8 mouse cellular contexts compared by ENCODE assay signal in genomic region chr12:72427722-72428126, GRCm38 (mm10). TPM values are rescaled to one million over a fixed set of nuclear protein-coding genes. Genes with fewer than 3 reads are reported as not detected.
DNase-seq lines count a peak whose midpoint lies in the region.

No protein-coding gene starts in this region.

- DNase-seq in adrenal gland, adult (ENCODE audit: inconsistent age in 2 of 2, low spot score in 1 of 2) = peak; percentile 54 to 77
- peak; percentile 85 to 92 for DNase-seq in cerebellum, postnatal 25 days
- DNase-seq in gastrocnemius, adult 18-20 months (ENCODE audit: low spot score) = peak; percentile 43
- DNase-seq in induced T-regulatory cell, adult 2 months (ENCODE audit: low read depth) = peak; percentile 57
- peak; percentile 63 to 86 for DNase-seq in left cerebral cortex, adult 9 months (ENCODE audit: low spot score in 2 of 2)
- peak; percentile 83 for DNase-seq in mesoderm, embryonic 11.5 days (ENCODE audit: low read depth, low spot score)
- DNase-seq in right cerebral cortex, postnatal 25 days = peak; percentile 77
- DNase-seq in MN1 (ENCODE audit: low spot score) = no peak

RNA-seq across cellular contexts. Expression of gene Lrrc9, which starts 13.9 kb away (rescaled TPM):
- total RNA-seq in gastrocnemius, adult 18-20 months (2021) = under 1 TPM; 0.11 to 0.17 TPM

RNA-seq across cellular contexts. Expression of gene Rtn1, which starts 18.9 kb away (rescaled TPM):
- 1 to 10 TPM; 1.9 to 2.3 TPM for total RNA-seq in gastrocnemius, adult 18-20 months (2021)
